Mouse (Mus musculus) liver, embryonic 16.5 days (tissue): Measurements from ENCODE around the gene Fam168b. TPM values are rescaled to one million over a fixed set of nuclear protein-coding genes. Genes with fewer than 3 reads are reported as not detected.

Experiments
- ATAC-seq: fragments of 200-750 bp; cut with Nextera tagmentation; 2 replicates; pipeline ENCODE4 v1.8.0; 2017; ENCODE audit warnings: low read depth, mild to moderate bottlenecking, moderate number of reproducible peaks, moderate library complexity
- H3K27ac ChIP-seq: fragments of 300-500 bp; sonication (generic); 2 replicates; pipeline ENCODE4 v1.5.1; 2014; ENCODE audit warnings: mild to moderate bottlenecking, low read length
- H3K27me3 ChIP-seq: fragments of 300-500 bp; sonication (generic); 2 replicates; pipeline ENCODE4 v1.6.1; 2014; ENCODE audit warnings: low read depth, low read length, mixed read lengths; ENCODE audit not compliant: control insufficient read depth, insufficient read depth
- H3K36me3 ChIP-seq: fragments of 300-500 bp; sonication (generic); 2 replicates; pipeline ENCODE4 v1.6.1; 2014; ENCODE audit warnings: mild to moderate bottlenecking; ENCODE audit not compliant: control insufficient read depth, insufficient read depth
- H3K4me1 ChIP-seq: fragments of 300-500 bp; sonication (generic); 2 replicates; pipeline ENCODE4 v1.6.1; 2014; ENCODE audit warnings: low read depth, low read length, mixed read lengths; ENCODE audit not compliant: control insufficient read depth
- H3K4me2 ChIP-seq: fragments of 300-500 bp; sonication (generic); 2 replicates; pipeline ENCODE4 v1.6.1; 2014; ENCODE audit warnings: low read depth, low read length, mixed read lengths
- H3K4me3 ChIP-seq: fragments of 300-500 bp; sonication (generic); 2 replicates; pipeline ENCODE4 v1.5.1; 2014; ENCODE audit warnings: low read depth, mild to moderate bottlenecking, low read length
- H3K9ac ChIP-seq: fragments of 300-500 bp; sonication (generic); 2 replicates; pipeline ENCODE4 v1.6.1; 2014; ENCODE audit warnings: low read depth, low read length
- H3K9me3 ChIP-seq: fragments of 300-500 bp; sonication (generic); replicated peaks from 2 replicates; pipeline ENCODE4 v1.6.1; 2016; ENCODE audit warnings: low read length; ENCODE audit not compliant: control insufficient read depth
- WGBS: fragments of 180-500 bp; shearing (Covaris S2); extraction: QIAGEN DNeasy Blood & Tissue Kit; methylation state at CpG from one replicate; pipeline ENCODE4 v1.1.7; 2014; ENCODE audit not compliant: insufficient replicate concordance; 5-methylcytosine and 5-hydroxymethylcytosine counted together
- polyA plus RNA-seq: library from polyadenylated mRNA; unstranded; fragments of >200 nt; fragmentation: Nextera tagmentation; extraction: Ambion mirVana; gene quantifications from 2 replicates; pipeline ENCODE4 v1.2.1, GENCODE M21; 2015

The Fam168b gene
- polyA plus RNA-seq, 1 experiment from 2014 or later, result 13.5 TPM

DNA sequence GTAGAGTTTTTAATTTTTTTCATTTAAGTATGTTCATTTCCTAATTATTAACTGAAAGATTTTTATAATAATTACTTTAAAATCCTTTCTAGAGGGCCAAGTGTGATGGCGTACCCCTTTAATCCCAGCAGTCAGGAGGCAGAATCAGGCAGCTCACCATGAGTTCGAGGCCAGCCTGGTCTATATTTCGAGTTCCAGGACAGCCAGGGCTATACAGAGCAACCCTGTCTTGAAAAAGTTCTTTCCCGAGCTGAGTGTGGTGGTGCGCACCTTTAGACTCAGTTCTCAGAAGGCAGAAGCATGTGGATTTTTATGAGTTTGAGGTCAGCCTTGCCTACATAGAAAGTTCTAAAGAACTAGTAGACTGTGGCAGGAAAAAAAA, 24.7 kb upstream of the Fam168b start:
- Histone ChIP-seq H3K36me3 (no peaks in the 10 kb centered on the region; the same call in 1 of the 2 replicates), H3K9ac (no peak overlapping the region), H3K27me3 (no peaks in the 10 kb centered on the region), H3K4me1 (no peaks in the 10 kb centered on the region), H3K27ac (no peak overlapping the region), H3K4me3 (no peak overlapping the region), H3K9me3 (no peaks in the 10 kb centered on the region), H3K4me2 (no peak overlapping the region)
- no peak for ATAC-seq
- WGBS, result 74% methylated on average over 5 of the region's 5 CpGs

DNA sequence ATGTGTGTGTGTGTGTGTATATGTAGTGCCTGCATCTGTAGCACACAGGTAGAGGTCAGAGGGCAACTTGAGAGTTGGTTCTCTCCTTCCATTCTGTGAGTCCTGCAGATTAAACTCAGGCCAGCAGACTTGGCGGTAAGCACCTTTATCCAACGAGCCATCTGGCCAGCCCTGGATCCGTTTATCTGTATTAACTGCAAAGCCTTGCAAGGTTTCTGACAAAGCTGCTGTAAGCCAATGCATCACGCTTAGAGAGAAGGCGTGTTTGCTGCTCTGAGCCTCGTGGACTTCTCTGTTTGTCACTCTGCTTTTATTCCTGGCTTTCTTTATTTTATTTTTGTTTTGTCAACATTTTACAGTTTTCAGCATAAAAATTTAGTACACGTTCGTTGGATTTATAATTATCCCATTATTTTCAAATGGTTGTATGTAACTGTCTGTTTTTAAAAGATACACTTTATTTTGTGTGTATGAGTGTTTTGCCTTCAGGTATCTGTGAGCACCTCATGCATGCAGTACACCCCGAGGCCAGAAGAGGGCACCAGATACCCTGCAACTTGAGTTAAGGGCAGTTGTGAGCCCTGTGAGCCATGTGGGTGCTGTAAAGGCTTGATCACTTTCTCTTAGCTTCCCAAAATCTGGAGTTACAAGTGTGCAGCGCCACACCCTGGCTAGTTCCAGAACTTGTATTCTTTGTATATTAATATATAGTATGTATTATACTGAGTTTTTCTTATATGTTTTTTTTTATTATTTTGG, 24.1 kb upstream of the Fam168b start:
- 24% methylated on average over 10 of the region's 10 CpGs for WGBS
- Histone ChIP-seq H3K4me2 (no peak overlapping the region), H3K4me3 (no peak overlapping the region), H3K27me3 (no peaks in the 10 kb centered on the region), H3K36me3 (no peaks in the 10 kb centered on the region; the same call in 1 of the 2 replicates), H3K9ac (no peak overlapping the region), H3K27ac (no peak overlapping the region), H3K4me1 (no peaks in the 10 kb centered on the region), H3K9me3 (no peaks in the 10 kb centered on the region)
- peak; percentile 67 for ATAC-seq

DNA sequence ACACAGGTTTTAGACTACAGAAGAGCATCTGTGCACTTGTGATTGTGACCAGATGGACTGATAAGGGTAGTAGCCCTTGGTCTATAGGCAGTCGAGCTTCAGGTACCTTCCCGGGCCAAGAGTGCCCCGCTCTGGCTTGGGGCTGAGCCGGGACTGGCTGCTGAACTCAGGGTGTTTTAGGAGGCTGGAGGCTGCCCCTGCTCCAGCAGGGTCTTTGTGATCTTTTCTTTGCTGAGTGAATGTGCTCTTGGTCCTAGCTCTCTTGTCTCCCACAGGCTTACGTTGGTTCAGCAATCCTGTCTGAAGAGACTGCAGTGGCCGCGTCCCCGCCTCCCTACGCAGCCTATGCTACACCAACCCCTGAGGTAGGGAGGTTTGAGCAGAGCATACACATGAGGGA, 23.0 kb upstream of the Fam168b start:
- H3K4me2 ChIP-seq, result no peak overlapping the region
- no peak overlapping the region for H3K27ac ChIP-seq
- no peak overlapping the region for H3K4me3 ChIP-seq
- no peaks in the 10 kb centered on the region for H3K4me1 ChIP-seq
- no peaks in the 10 kb centered on the region for H3K36me3 ChIP-seq
- 71% methylated on average over 9 of the region's 9 CpGs for WGBS
- H3K27me3 ChIP-seq, result no peaks in the 10 kb centered on the region
- ATAC-seq, result no peak
- no peaks in the 10 kb centered on the region for H3K9me3 ChIP-seq
- H3K9ac ChIP-seq, result no peak overlapping the region

DNA sequence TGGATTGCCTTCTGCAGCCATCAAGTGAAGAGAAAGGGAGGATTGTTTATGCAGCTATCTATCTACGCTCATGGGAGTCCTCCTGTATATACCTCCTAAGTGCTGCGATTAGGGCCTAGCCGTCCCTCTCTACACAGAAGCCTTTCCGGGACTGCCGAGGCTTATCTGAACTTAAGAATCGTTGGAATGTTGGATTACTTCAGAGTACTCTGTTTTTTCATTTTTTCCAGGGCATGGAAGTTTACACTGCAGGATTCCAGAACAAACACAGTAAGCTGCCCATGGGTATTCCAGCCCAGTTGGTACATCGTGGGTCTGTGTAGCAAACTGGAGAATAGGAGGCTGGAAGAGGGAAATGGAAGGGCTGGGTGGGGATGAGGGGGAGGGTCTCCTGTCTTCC, 21.4 kb upstream of the Fam168b start:
- 69% methylated on average over 7 of the region's 7 CpGs for WGBS
- no peaks in the 10 kb centered on the region for H3K9me3 ChIP-seq
- H3K36me3 ChIP-seq, result no peaks in the 10 kb centered on the region
- H3K9ac ChIP-seq, result no peak overlapping the region
- no peaks in the 10 kb centered on the region for H3K27me3 ChIP-seq
- no peak for ATAC-seq
- H3K4me1 ChIP-seq, result no peaks in the 10 kb centered on the region
- H3K4me3 ChIP-seq, result no peak overlapping the region
- no peak overlapping the region for H3K4me2 ChIP-seq
- no peak overlapping the region for H3K27ac ChIP-seq

DNA sequence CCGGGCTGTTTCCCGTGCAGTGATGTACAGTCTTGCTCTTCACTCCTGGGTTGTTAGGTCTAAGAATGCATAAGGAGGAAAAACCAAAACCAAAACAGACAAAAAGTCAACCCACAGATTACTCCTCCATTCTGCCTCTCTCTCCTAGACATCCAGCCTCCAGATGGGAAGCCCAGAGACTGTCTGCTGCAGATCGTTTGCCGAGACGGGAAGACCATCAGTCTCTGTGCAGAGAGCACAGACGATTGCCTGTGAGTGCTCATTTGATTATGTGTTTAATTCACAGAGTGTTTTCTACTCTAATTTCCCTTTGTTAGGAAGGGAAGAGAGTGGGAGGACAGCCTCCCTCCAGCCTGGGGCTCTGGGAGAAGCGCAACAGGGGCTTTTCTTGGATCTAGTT, 20.5 kb upstream of the Fam168b start:
- no peak for ATAC-seq
- 82% methylated on average over 7 of the region's 7 CpGs for WGBS
- H3K4me3 ChIP-seq, result no peak overlapping the region
- no peaks in the 10 kb centered on the region for H3K27me3 ChIP-seq
- H3K4me1 ChIP-seq, result no peaks in the 10 kb centered on the region
- H3K9ac ChIP-seq, result no peak overlapping the region
- H3K4me2 ChIP-seq, result no peak overlapping the region
- H3K36me3 ChIP-seq, result no peaks in the 10 kb centered on the region
- no peaks in the 10 kb centered on the region for H3K9me3 ChIP-seq
- no peak overlapping the region for H3K27ac ChIP-seq

DNA sequence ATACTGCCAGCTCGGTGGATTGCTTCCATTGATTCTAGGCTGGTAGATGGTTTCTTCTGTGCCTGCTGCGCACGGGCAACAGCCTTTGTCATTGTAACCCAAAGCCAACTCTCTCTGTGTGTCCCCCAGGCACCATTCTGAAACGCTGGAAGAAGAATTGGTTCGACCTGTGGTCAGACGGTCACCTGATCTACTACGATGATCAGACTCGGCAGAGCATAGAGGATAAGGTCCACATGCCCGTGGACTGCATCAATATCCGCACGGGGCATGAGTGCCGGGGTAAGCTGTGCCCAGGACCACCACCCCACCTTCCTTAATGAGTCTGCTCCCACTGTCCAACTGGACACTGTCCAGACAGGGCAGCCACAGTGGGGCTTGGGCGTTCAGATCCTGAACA, 20.0 kb upstream of the Fam168b start:
- H3K9me3 ChIP-seq, result no peaks in the 10 kb centered on the region
- no peak overlapping the region for H3K4me2 ChIP-seq
- no peak overlapping the region for H3K9ac ChIP-seq
- WGBS, result 82% methylated on average over 13 of the region's 13 CpGs
- H3K4me3 ChIP-seq, result no peak overlapping the region
- H3K27me3 ChIP-seq, result no peaks in the 10 kb centered on the region
- H3K27ac ChIP-seq, result no peak overlapping the region
- no peaks in the 10 kb centered on the region for H3K4me1 ChIP-seq
- ATAC-seq, result no peak
- H3K36me3 ChIP-seq, result no peaks in the 10 kb centered on the region

DNA sequence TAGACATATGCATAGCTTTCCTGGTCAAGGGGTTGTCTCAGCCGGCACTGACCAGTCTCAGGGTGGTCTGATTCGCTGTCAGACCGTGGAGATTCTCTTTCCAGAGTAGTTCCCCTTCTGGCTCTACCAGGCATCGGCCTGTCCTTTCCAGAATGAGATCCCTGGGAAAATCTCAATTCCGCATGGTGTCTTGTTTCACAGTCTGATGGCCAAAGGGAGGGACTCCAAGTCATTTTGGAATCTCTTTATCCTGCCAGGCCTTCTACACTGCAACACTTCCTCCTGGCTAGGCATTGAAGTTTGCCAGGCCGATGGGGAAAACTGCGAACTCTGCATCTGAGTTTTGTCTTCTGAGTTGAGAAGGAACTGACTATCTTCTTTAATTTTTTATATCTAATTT, 17.3 kb upstream of the Fam168b start:
- no peak overlapping the region for H3K4me2 ChIP-seq
- ATAC-seq, result no peak
- 78% methylated on average over 7 of the region's 7 CpGs for WGBS
- H3K4me1 ChIP-seq, result no peaks in the 10 kb centered on the region
- H3K27me3 ChIP-seq, result no peaks in the 10 kb centered on the region
- H3K27ac ChIP-seq, result no peak overlapping the region
- no peaks in the 10 kb centered on the region for H3K9me3 ChIP-seq
- H3K36me3 ChIP-seq, result no peaks in the 10 kb centered on the region
- H3K9ac ChIP-seq, result no peak overlapping the region
- no peak overlapping the region for H3K4me3 ChIP-seq

DNA sequence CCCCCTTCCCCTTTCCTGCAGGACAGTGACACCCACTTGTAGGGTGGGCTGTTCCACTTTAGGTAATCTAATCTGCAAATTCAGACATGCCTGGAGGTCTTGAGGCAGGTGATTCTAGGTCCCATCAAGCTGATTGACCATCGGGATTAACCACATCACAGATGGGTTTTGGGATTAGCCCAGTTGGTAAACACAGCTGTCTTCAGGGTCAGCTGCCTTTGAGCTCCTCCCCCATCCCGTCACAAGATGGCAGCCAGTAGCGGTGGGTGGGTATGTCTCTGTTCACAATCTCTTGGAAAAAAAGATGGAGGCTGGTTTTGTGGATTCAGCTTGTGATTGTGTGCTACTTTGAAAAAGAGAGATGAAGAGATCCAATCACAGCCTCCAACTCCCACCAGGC, 16.9 kb upstream of the Fam168b start:
- Histone ChIP-seq H3K9ac (no peak overlapping the region), H3K27me3 (no peaks in the 10 kb centered on the region), H3K36me3 (no peaks in the 10 kb centered on the region), H3K4me2 (no peak overlapping the region), H3K4me3 (no peak overlapping the region), H3K9me3 (no peaks in the 10 kb centered on the region), H3K27ac (no peak overlapping the region), H3K4me1 (no peaks in the 10 kb centered on the region)
- 71% methylated on average over 3 of the region's 3 CpGs for WGBS
- no peak for ATAC-seq

DNA sequence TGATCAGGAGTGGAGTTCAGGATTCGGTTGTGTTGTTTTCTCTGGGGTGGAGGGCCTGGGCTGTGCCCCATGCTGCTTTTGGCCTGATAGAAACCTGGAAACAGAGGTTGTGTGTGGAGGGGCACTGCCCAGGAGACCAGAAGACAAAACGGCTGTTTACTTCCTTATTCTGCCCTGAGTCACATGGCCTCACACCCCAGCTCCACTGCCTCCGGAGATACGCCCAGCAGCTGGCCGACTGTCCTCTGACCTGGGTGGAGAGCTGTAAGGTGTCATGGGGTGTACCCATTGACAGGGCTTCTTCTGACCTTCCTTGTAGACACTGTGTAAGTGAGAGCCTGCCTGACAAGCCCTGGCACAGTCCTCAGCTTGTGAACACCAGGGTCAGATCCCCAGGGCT, 15.8 kb upstream of the Fam168b start:
- no peak overlapping the region for H3K9ac ChIP-seq
- 34% methylated on average over 5 of the region's 5 CpGs for WGBS
- H3K4me1 ChIP-seq, result no peaks in the 10 kb centered on the region
- H3K4me2 ChIP-seq, result no peak overlapping the region
- ATAC-seq, result 0 out of 2 replicates have a peak, but pooled peaks have one; percentile 30
- no peak overlapping the region for H3K4me3 ChIP-seq
- no peak overlapping the region for H3K27ac ChIP-seq
- H3K27me3 ChIP-seq, result no peaks in the 10 kb centered on the region
- no peaks in the 10 kb centered on the region for H3K36me3 ChIP-seq
- no peaks in the 10 kb centered on the region for H3K9me3 ChIP-seq
